Mouse (Mus musculus) gastrocnemius, postnatal 25 days (tissue): ENCODE measurements around the gene Gm29609. TPM values are rescaled to one million over a fixed set of nuclear protein-coding genes. Genes with fewer than 3 reads are reported as not detected.

Source experiments
- DNase-seq: peaks from one replicate; pipeline ENCODE4 v3.0.0; 2022
- total RNA-seq, 2 experiments: library from RNA; stranded (reverse); gene quantifications; 1 replicate in 1 of 2; 2 replicates in 1 of 2; pipeline ENCODE4 v1.2.3; 2021

The Gm29609 gene
- total RNA-seq, 2 experiments from 2014 or later: 0.26 to 0.35 TPM

DNA sequence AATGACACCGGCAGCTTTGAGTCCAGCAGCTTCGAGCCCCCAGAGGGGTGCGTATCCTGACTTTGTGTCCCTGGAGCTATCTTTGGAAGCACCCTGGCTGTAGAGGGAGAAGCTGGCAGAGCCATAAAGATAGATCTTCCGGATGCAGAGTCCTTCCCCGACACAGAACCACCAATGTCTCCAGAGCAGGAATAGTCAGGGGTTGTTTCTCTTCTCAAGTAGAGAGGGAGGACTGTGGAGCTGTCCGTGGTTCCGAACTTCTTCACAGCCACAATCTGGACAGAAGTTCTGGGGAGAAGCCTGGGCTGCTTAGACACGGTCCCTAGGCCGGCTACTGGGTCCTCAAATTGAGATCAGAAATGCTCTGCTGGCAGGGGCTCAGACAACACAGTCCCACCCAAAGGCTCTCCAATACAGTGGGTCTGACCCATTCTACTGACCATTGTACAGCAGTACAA lies 40.7 kb downstream of the Gm29609 start:
- no peak for DNase-seq

DNA sequence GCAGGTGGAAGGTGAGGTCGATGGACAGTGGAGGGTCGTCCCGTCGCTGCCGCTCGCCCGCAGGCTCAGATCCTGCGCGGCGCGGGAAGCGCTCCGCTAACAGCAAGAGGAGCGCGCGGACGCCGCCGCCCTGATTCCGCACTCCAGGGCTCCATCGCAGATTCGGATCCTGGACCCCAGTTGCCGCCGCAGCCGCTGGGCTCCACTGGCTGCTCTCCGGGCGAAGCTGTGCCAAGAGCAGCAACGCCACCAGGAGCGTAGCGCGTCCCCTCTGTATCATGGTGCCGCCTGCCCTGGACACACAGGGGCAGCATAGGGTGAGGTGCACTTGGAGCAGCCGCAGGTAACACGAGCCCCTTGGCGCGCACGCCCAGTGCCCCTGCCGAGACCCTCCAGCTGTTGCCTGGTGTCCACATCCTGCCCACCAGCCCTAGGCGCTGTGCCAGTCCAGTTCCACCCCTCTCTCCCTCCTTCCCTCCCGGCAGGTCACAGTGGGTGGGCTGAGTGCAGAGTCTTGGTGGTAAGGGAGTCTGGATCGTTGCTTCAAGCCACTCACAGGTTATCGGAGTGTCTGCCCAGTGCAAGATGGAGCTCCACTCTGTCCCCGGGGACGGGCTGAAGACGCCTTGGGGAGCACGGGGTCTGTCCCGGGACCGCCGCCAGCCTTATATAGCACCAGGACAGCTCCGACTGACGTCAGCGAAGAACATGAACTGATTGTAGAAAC lies 41.3 kb downstream of the Gm29609 start, which contains the start of gene Ucn:
Gene Ucn (minus strand): TSS at position 589 of the 727 bp plus-strand sequence.
- no peak for DNase-seq

DNA sequence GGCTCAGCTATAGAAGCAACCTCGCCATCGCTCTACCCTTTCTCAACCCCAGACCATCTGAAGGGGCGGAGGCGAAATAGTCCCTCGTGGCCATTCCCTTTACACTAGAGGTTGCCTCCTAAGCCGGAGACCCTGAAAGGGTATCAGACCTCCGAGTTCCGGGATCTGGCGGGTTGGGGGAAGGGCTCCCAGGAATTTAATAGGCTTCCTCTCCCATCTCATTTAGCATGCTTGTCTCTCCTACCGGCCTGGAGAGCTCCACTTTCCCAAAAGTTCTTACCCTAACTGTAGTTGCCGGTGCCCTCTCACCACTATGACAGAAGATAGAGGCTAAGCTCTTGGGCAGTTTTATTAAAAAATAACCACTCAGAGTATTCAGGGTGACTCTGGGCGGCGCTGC lies 42.1 kb downstream of the Gm29609 start:
- DNase-seq: no peak

DNA sequence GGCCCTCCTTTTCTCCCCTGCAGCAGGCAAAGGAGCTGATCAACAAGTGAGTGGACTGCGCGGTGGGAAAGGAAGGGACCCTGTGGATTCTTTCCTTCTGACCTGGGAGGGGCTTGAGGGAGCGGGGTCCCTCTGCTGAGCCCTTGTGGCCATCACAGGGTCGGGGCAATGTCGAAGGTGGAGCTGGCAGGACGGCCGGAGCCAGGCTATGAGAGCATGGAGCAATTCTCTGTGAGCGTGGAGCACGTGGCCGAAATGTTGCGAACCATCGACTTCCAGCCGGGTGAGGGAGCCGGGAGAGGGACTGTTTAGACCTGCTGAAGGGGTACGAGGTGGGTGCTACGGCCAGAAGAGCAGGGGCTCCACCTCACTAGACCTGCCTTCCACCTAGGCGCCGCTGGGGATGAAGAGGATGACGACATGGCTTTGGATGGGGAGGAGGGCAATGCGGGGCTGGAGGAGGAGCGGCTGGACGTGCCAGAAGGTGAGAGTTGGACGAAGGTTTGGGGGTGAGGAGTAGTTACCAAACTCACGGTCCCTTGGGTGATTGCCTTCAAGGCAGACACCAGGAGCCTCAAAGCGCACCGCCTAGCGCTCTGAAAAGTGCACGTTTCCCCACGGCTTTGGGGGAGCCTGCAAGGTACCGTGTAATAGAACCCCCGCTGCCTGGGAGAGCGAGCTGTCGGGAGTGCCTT lies 42.8 kb downstream of the Gm29609 start:
- DNase-seq: no peak

DNA sequence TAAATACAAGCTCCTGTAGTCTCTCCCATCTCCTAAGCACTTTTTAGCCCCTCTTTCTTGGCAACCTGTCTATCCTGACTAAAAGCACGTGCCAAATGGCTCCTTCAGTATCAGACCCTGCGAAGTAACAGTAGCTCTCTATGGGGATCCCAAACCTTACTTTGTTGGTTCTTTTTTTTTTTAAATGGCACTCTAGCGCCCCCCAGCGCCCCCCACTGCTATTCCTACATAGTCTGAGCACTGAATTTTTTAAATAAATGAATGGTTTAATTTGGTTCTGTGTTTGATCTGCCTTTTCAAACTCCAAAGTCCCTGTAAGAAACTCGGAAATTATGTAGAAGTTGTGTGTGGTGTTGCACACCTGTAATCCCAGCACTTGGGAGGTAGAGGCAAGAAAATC lies 53.7 kb downstream of the Gm29609 start:
- no peak for DNase-seq

DNA sequence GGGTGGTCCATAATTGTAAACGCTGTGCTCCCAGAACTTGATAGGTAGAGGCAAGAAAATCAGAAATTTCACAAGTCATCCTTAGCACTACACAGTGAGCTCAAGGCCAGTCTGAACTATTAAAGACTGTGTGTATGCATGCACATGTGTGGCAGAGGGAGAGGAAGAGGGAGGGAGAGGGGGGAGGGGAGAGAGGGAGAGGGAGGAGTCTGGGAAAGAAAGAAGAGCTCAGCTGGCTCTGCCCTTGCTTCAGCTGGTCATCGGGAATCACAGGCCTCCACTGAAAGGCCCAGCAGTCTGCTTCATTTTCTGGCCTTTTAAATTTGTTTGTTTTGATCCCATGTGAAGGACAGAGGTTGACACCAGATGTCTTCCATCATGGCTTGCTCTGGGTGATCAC lies 56.2 kb downstream of the Gm29609 start:
- no peak for DNase-seq

DNA sequence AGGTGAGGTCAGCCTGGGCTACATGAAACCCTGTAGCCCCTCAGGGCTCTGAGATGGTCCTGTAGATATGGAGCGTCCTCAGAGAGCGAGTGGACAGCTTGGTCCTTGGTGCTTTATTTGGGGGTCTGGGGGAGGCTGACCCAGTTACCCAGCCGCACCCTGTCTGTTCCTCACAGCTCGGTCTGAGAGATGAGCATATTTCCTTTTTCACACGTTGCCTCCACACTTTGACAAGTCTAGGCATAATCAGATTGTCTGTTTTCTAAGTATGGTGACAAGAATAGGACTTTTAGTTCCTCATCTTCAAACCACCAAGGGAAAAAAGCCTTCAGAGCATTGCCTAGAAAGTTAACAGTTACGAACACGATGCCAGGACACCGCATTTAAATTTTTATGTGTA lies 58.6 kb downstream of the Gm29609 start:
- no peak for DNase-seq

- peak; percentile 34 for DNase-seq
Observed at GRCm38 (mm10) chr5:31116912-31117311, 62.8 kb downstream of the Gm29609 start.

GRCm38 (mm10) chr5:31116354-31116753 lies 63.4 kb downstream of the Gm29609 start, which contains the start of gene Trim54:
Gene Trim54 (plus strand): TSS chr5:31116712.
- DNase-seq: peak; percentile 76

DNA sequence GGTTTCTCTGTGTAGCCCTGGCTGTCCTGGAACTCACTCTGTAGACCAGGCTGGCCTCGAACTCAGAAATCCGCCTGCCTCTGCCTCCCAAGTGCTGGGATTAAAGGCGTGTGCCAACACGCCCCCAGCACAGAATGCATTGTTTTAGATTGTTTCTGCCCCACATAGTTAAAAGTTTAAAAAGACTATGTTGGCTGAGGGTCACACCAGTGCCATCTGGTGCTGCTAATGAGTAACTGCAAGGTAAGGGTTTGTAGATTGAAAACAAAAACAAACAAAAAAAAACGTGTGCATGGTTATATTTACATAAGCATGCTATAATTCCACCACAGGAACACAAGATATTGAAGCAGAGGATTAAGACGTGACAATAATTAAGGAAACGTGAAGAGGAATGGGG lies 68.9 kb downstream of the Gm29609 start:
- DNase-seq: no peak

GRCm38 (mm10) chr5:31108000-31108490 lies 71.7 kb downstream of the Gm29609 start, which contains the start of gene Slc30a3:
Gene Slc30a3 (minus strand): TSS chr5:31108237.
- DNase-seq: no peak

DNA sequence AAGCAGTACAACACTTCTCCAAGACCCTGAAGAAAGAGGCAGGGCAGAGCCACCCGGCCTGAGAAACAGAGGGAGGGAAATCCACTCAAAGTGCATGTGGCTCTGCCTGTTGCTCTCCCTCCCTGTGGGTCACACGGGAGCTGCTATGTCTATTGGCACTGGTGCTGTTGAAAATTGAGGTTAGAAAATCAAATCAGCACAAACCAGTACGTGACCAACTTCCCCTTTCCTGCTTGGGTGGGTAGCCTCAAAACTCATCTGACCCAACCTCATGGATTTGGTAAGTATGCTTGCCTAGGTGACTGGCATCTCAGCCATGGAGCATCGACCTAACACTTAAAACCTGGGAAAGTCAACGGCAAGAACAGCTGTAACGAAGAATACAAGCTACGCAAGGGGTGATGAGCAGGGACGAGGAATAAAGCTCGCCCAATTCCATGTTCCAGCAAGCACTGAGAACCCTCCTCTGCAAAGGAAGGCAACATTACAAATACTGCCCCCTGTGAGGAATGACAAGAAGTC lies 73.8 kb downstream of the Gm29609 start, which contains the start of gene Dnajc5g:
Gene Dnajc5g (plus strand): TSS at position 472 of the 522 bp plus-strand sequence.
- DNase-seq: no peak

GRCm38 (mm10) chr5:31095711-31096480 lies 83.8 kb downstream of the Gm29609 start:
- DNase-seq: no peak

DNA sequence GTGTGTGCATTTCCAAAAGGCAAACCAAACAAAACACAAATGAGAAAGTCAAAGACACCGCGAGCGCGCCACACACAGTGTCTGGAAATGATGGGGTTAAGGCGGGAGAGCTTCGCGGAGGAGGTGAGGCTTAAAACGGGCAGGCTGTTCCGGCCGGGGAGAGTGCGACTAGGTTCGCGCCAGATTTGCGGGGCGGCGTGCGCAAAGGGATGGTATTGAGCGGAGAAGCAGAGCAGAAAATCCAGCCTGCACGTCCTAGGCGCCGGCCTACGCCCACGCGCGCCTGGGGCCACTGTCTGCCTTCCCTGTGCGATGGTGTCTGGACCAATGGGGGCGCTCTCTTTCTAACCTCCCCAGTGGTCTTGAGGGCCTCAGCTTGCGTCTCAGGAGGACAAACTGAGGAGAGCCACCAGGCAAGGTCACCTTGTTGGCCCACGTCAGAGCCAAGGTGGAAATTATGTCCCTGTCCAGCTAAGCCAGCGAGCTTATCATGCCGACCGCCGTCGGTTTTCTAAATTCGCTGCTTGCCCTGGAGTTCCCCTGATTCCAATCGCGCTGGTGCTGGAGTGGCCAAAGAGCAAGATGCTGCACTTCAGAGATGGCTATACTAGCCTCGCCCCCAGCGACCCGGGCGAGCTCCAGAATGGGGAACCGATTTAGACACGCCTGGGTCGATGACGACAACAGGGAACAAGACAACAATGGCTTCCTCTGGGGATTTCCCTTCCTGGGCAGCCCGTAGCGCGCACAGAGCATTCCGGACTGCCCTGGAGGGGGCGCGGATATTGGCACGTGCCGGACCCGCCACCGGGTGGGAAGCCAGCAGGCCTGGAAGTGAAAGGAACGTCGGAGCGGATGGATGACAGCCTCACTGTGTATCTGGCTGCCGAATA lies 84.7 kb downstream of the Gm29609 start:
- peak; percentile 44 for DNase-seq

Other genes with a start within 250 kb of the Gm29609 start
- 1 to 10 TPM; 3.4 to 4.3 TPM for gene Cgref1, start 234.3 kb downstream of the Gm29609 start, total RNA-seq
- 10 to 100 TPM; 69.8 to 81.6 TPM for gene Preb, start 219.6 kb downstream of the Gm29609 start, total RNA-seq
- under 1 TPM; 0.18 to 0.21 TPM for gene Tcf23, start 211.2 kb downstream of the Gm29609 start, total RNA-seq
- 10 to 100 TPM; 41.8 to 44.4 TPM for gene Atraid, start 131.6 kb downstream of the Gm29609 start, total RNA-seq
- 1 to 10 TPM; 2.5 to 3.5 TPM for gene Slc5a6, start 131.0 kb downstream of the Gm29609 start, total RNA-seq
- 10 to 100 TPM; 19.3 to 25.1 TPM for gene Cad, start 125.1 kb downstream of the Gm29609 start, total RNA-seq
- not detected for gene Dnajc5g, start 73.6 kb downstream of the Gm29609 start, total RNA-seq
- gene Slc30a3, start 71.7 kb downstream of the Gm29609 start, total RNA-seq: under 1 TPM in 1 of 2 experiments, not detected in 1; 0.13 TPM
- 100 to 1,000 TPM; 303 to 342 TPM for gene Trim54, start 63.2 kb downstream of the Gm29609 start, total RNA-seq
- not detected for gene Ucn, start 41.1 kb downstream of the Gm29609 start, total RNA-seq
- gene Mpv17, start 25.7 kb downstream of the Gm29609 start, total RNA-seq: 10 to 100 TPM; 22.9 to 25.6 TPM
- gene Gtf3c2, start 233 bp upstream of the Gm29609 start, total RNA-seq: 10 to 100 TPM; 21.8 to 24.5 TPM
- gene Snx17, start 13.3 kb upstream of the Gm29609 start, total RNA-seq: 10 to 100 TPM; 28.3 to 31.1 TPM
- 10 to 100 TPM; 51.5 to 63.1 TPM for gene Eif2b4, start 13.5 kb upstream of the Gm29609 start, total RNA-seq
- 1 to 10 TPM; 5.4 to 5.7 TPM for gene Zfp513, start 22.4 kb upstream of the Gm29609 start, total RNA-seq
- gene Ppm1g, start 40.8 kb upstream of the Gm29609 start, total RNA-seq: 10 to 100 TPM; 32.6 to 35.4 TPM
- 10 to 100 TPM; 52.2 to 55.9 TPM for gene Nrbp1, start 61.0 kb upstream of the Gm29609 start, total RNA-seq
- not detected for gene Gm9970, start 61.3 kb upstream of the Gm29609 start, total RNA-seq
- 1 to 10 TPM; 1.8 to 1.9 TPM for gene Krtcap3, start 71.8 kb upstream of the Gm29609 start, total RNA-seq
- gene Ift172, start 111.2 kb upstream of the Gm29609 start, total RNA-seq: 10 to 100 TPM; 21.0 to 24.4 TPM
- 1 to 10 TPM; 1.5 to 3.1 TPM for gene Fndc4, start 116.2 kb upstream of the Gm29609 start, total RNA-seq
- not detected for gene Gckr, start 117.5 kb upstream of the Gm29609 start, total RNA-seq